Mouse (Mus musculus): Measurements from ENCODE around the gene Fahd1.

GRCm38 (mm10) chr17:24849733-24850064, 465 bp downstream of the Fahd1 start:
- TF ChIP-seq CTCF (IDR thresholded peaks at IDR 0.05; ENCODE audit: extremely low read depth, insufficient read depth, low read length) (no peak), POLR2A (IDR thresholded peaks at IDR 0.05; ENCODE audit: extremely low read depth, insufficient read depth, low read length) (peak; percentile 54)

Measured in cortical plate, adult 2 months (tissue).